Mouse (Mus musculus): ENCODE measurements around the gene Cbx2. TPM values are rescaled to one million over a fixed set of nuclear protein-coding genes. Genes with fewer than 3 reads are reported as not detected.

Cbx2 gene
- polyA plus RNA-seq, 1 experiment from 2014 or later, result 121 TPM

- Histone ChIP-seq H3K9me3 (ENCODE audit: control insufficient read depth, low read length) (no peaks in the 10 kb centered on the region), H3K36me3 (ENCODE audit: control insufficient read depth, insufficient read depth, low read length) (no peaks in the 10 kb centered on the region), H3K27ac (replicated peaks; ENCODE audit: low read depth, low read length) (no peak overlapping the region), H3K4me3 (ENCODE audit: low read depth, low read length) (no peak overlapping the region), H3K4me1 (ENCODE audit: control insufficient read depth, insufficient read depth, low read length) (peaks cover 31% of the 10 kb centered on the region), H3K4me2 (ENCODE audit: low read depth, severe bottlenecking) (no peak overlapping the region), H3K9ac (ENCODE audit: low read length) (no peak overlapping the region), H3K27me3 (ENCODE audit: control insufficient read depth, insufficient read depth, low read length) (peaks cover 84% of the 10 kb centered on the region)
- DNase-seq (ENCODE audit: low spot score), result no peak
- no peak for ATAC-seq (ENCODE audit: insufficient number of reproducible peaks, low FRiP score, low TSS enrichment, low read depth)
Observed at GRCm38 (mm10) chr11:119051426-119051825, 28.7 kb downstream of the Cbx2 start.

- 2% methylated on average over 15 of the region's 15 CpGs for whole genome bisulfite sequencing
- peaks cover 26% of the 10 kb centered on the region for H3K4me1 ChIP-seq (ENCODE audit: control insufficient read depth, insufficient read depth, low read length)
- H3K9me3 ChIP-seq (ENCODE audit: control insufficient read depth, low read length), result no peaks in the 10 kb centered on the region
- no peak overlapping the region for H3K4me3 ChIP-seq (ENCODE audit: low read depth, low read length)
- no peak for ATAC-seq (ENCODE audit: insufficient number of reproducible peaks, low FRiP score, low TSS enrichment, low read depth)
- peak; percentile 61 for DNase-seq (ENCODE audit: low spot score)
- H3K9ac ChIP-seq (ENCODE audit: low read length), result no peak overlapping the region; the same call in 1 of the 2 replicates
- peaks cover 81% of the 10 kb centered on the region for H3K27me3 ChIP-seq (ENCODE audit: control insufficient read depth, insufficient read depth, low read length)
- H3K4me2 ChIP-seq (ENCODE audit: low read depth, severe bottlenecking), result peak overlapping the region; percentile 57; the same call in 1 of the 2 replicates
- H3K36me3 ChIP-seq (ENCODE audit: control insufficient read depth, insufficient read depth, low read length), result no peaks in the 10 kb centered on the region
- H3K27ac ChIP-seq (replicated peaks; ENCODE audit: low read depth, low read length), result no peak overlapping the region; the same call in 1 of the 2 replicates
Observed at GRCm38 (mm10) chr11:119051927-119052660, 29.3 kb downstream of the Cbx2 start.

- H3K9ac ChIP-seq (ENCODE audit: low read length), result peak overlapping the region; percentile 47
- peaks cover 26% of the 10 kb centered on the region for H3K4me1 ChIP-seq (ENCODE audit: control insufficient read depth, insufficient read depth, low read length)
- H3K27me3 ChIP-seq (ENCODE audit: control insufficient read depth, insufficient read depth, low read length), result peaks cover 80% of the 10 kb centered on the region
- DNase-seq (ENCODE audit: low spot score) (peak; percentile 78), ATAC-seq (ENCODE audit: insufficient number of reproducible peaks, low FRiP score, low TSS enrichment, low read depth) (0 out of 2 replicates have a peak, but pooled peaks have one; percentile 35)
- WGBS, result under 1% methylated on average over 13 of the region's 13 CpGs
- H3K9me3 ChIP-seq (ENCODE audit: control insufficient read depth, low read length), result no peaks in the 10 kb centered on the region
- peak overlapping the region; percentile 57 for H3K4me2 ChIP-seq (ENCODE audit: low read depth, severe bottlenecking)
- H3K36me3 ChIP-seq (ENCODE audit: control insufficient read depth, insufficient read depth, low read length), result no peaks in the 10 kb centered on the region
- peak overlapping the region; percentile 24 for H3K4me3 ChIP-seq (ENCODE audit: low read depth, low read length)
- H3K27ac ChIP-seq (replicated peaks; ENCODE audit: low read depth, low read length), result peak overlapping the region; percentile 68
Observed at GRCm38 (mm10) chr11:119052661-119053256, 30.0 kb downstream of the Cbx2 start.

GRCm38 (mm10) chr11:119053257-119053670, 30.5 kb downstream of the Cbx2 start:
- Histone ChIP-seq H3K4me3 (ENCODE audit: low read depth, low read length) (peak overlapping the region; percentile 24), H3K27ac (replicated peaks; ENCODE audit: low read depth, low read length) (peak overlapping the region; percentile 68), H3K4me2 (ENCODE audit: low read depth, severe bottlenecking) (peak overlapping the region; percentile 57), H3K9me3 (ENCODE audit: control insufficient read depth, low read length) (no peaks in the 10 kb centered on the region), H3K9ac (ENCODE audit: low read length) (peak overlapping the region; percentile 47), H3K4me1 (ENCODE audit: control insufficient read depth, insufficient read depth, low read length) (peaks cover 27% of the 10 kb centered on the region), H3K27me3 (ENCODE audit: control insufficient read depth, insufficient read depth, low read length) (peaks cover 80% of the 10 kb centered on the region), H3K36me3 (ENCODE audit: control insufficient read depth, insufficient read depth, low read length) (no peaks in the 10 kb centered on the region)
- 0% methylated on average over 42 of the region's 42 CpGs for WGBS
- ATAC-seq (ENCODE audit: insufficient number of reproducible peaks, low FRiP score, low TSS enrichment, low read depth) (peak; percentile 88), DNase-seq (ENCODE audit: low spot score) (peak; percentile 92)

GRCm38 (mm10) chr11:119053738-119054350, 31.1 kb downstream of the Cbx2 start:
- peak; percentile 55 for DNase-seq (ENCODE audit: low spot score)
- Histone ChIP-seq H3K4me3 (ENCODE audit: low read depth, low read length) (peak overlapping the region; percentile 24), H3K9me3 (ENCODE audit: control insufficient read depth, low read length) (no peaks in the 10 kb centered on the region), H3K4me2 (ENCODE audit: low read depth, severe bottlenecking) (peak overlapping the region; percentile 57), H3K4me1 (ENCODE audit: control insufficient read depth, insufficient read depth, low read length) (peaks cover 30% of the 10 kb centered on the region), H3K36me3 (ENCODE audit: control insufficient read depth, insufficient read depth, low read length) (no peaks in the 10 kb centered on the region), H3K27ac (replicated peaks; ENCODE audit: low read depth, low read length) (no peak overlapping the region), H3K27me3 (ENCODE audit: control insufficient read depth, insufficient read depth, low read length) (peaks cover 81% of the 10 kb centered on the region), H3K9ac (ENCODE audit: low read length) (peak overlapping the region; percentile 43; the same call in 1 of the 2 replicates)
- 0 out of 2 replicates have a peak, but pooled peaks have one; percentile 4 for ATAC-seq (ENCODE audit: insufficient number of reproducible peaks, low FRiP score, low TSS enrichment, low read depth)
- under 1% methylated on average over 33 of the region's 35 CpGs for WGBS

- peak overlapping the region; percentile 57 for H3K4me2 ChIP-seq (ENCODE audit: low read depth, severe bottlenecking)
- 1% methylated on average over 47 of the region's 47 CpGs for WGBS
- DNase-seq (ENCODE audit: low spot score), result peak; percentile 58
- no peaks in the 10 kb centered on the region for H3K36me3 ChIP-seq (ENCODE audit: control insufficient read depth, insufficient read depth, low read length)
- ATAC-seq (ENCODE audit: insufficient number of reproducible peaks, low FRiP score, low TSS enrichment, low read depth), result no peak
- H3K4me1 ChIP-seq (ENCODE audit: control insufficient read depth, insufficient read depth, low read length), result peaks cover 30% of the 10 kb centered on the region
- no peaks in the 10 kb centered on the region for H3K9me3 ChIP-seq (ENCODE audit: control insufficient read depth, low read length)
- no peak overlapping the region for H3K27ac ChIP-seq (replicated peaks; ENCODE audit: low read depth, low read length)
- peak overlapping the region; percentile 3; the same call in 1 of the 2 replicates for H3K4me3 ChIP-seq (ENCODE audit: low read depth, low read length)
- H3K27me3 ChIP-seq (ENCODE audit: control insufficient read depth, insufficient read depth, low read length), result peaks cover 81% of the 10 kb centered on the region
- H3K9ac ChIP-seq (ENCODE audit: low read length), result no peak overlapping the region
Observed at GRCm38 (mm10) chr11:119054351-119055345, 31.9 kb downstream of the Cbx2 start.

DNA sequence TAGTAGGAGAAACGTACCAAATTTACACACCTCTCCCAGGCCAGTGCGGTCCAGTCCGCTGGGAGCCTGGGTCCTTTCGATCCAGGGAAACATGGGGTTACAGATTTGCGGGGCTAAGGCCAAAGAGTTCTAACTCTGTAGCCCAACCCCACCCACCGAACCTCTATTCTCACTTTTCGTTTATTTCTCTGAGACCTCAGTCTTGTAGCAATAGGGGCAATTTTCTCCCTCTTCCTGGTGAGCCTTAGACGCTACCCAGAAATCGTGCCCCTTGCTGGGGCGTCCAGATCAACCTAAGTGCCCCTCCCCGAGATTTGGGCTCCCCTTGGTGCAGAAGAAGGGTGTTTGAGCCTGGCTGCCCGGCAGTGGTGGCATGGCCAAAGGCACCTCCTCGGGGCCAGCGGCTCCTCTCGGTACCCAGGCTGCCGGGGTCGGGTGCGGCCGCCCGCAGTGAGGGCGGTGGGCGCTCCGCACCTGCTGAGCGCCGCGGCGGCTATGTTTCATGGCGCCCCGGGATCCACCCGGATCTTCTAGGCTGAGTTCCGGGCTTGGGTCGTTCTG, 32.9 kb downstream of the Cbx2 start:
- WGBS, result 3% methylated on average over 32 of the region's 32 CpGs

More for the DNA sequence above, 32.9 kb downstream of the Cbx2 start:
- ATAC-seq (ENCODE audit: insufficient number of reproducible peaks, low FRiP score, low TSS enrichment, low read depth), result no peak
- peak; percentile 41 for DNase-seq (ENCODE audit: low spot score)
- Histone ChIP-seq H3K9ac (ENCODE audit: low read length) (no peak overlapping the region), H3K36me3 (ENCODE audit: control insufficient read depth, insufficient read depth, low read length) (no peaks in the 10 kb centered on the region), H3K4me3 (ENCODE audit: low read depth, low read length) (no peak overlapping the region; the same call in 1 of the 2 replicates), H3K27me3 (ENCODE audit: control insufficient read depth, insufficient read depth, low read length) (peaks cover 81% of the 10 kb centered on the region), H3K9me3 (ENCODE audit: control insufficient read depth, low read length) (no peaks in the 10 kb centered on the region), H3K27ac (replicated peaks; ENCODE audit: low read depth, low read length) (no peak overlapping the region), H3K4me1 (ENCODE audit: control insufficient read depth, insufficient read depth, low read length) (peaks cover 30% of the 10 kb centered on the region), H3K4me2 (ENCODE audit: low read depth, severe bottlenecking) (peak overlapping the region; percentile 99; the same call in 1 of the 2 replicates)

All from limb, embryonic 11.5 days (tissue).